Mouse (Mus musculus): ENCODE data around the gene Wdhd1. TPM values are rescaled to one million over a fixed set of nuclear protein-coding genes. Genes with fewer than 3 reads are reported as not detected.

The Wdhd1 gene
- polyA plus RNA-seq, 1 experiment from 2014 or later, result 13.5 TPM

GRCm38 (mm10) chr14:47294136-47294535 lies 17.5 kb upstream of the Wdhd1 start:
- H3K27me3 ChIP-seq (ENCODE audit: control insufficient read depth, insufficient read depth, low read length), result no peaks in the 10 kb centered on the region
- H3K27ac ChIP-seq (replicated peaks in 1 of 2; ENCODE audit: control insufficient read depth in 1 of 2, insufficient read depth in 1 of 2, low read depth in 2 of 2, low read length in 2 of 2), result no peak overlapping the region
- H3K36me3 ChIP-seq (ENCODE audit: control insufficient read depth, insufficient read depth, low read length), result peaks cover 15% of the 10 kb centered on the region
- H3K9me3 ChIP-seq (ENCODE audit: control insufficient read depth, low read length), result no peaks in the 10 kb centered on the region
- H3K4me1 ChIP-seq (ENCODE audit: control insufficient read depth in 2 of 2, insufficient read depth in 2 of 2, low read length in 2 of 2), result peaks cover 0 to 7% of the 10 kb centered on the region in 2 experiments; a peak in 2 of 4 replicates
- H3K4me3 ChIP-seq (ENCODE audit: control insufficient read depth in 1 of 2, insufficient read depth in 1 of 2, low read depth in 1 of 2, low read length in 2 of 2), result no peak overlapping the region
- no peak for ATAC-seq (ENCODE audit: insufficient number of reproducible peaks, insufficient read depth, low FRiP score, low read depth)
- no peak overlapping the region for H3K4me2 ChIP-seq (ENCODE audit: low read length)
- 71% methylated on average over 4 of the region's 4 CpGs for WGBS
- H3K9ac ChIP-seq (ENCODE audit: low read length), result no peak overlapping the region

- H3K4me1 ChIP-seq (ENCODE audit: control insufficient read depth in 2 of 2, insufficient read depth in 2 of 2, low read length in 2 of 2), result no peaks in the 10 kb centered on the region; a peak in 2 of 4 replicates
- 70% methylated on average over 1 of the region's 1 CpGs for WGBS
- no peaks in the 10 kb centered on the region for H3K9me3 ChIP-seq (ENCODE audit: control insufficient read depth, low read length)
- H3K27me3 ChIP-seq (ENCODE audit: control insufficient read depth, insufficient read depth, low read length), result no peaks in the 10 kb centered on the region
- H3K9ac ChIP-seq (ENCODE audit: low read length), result no peak overlapping the region
- no peak overlapping the region for H3K27ac ChIP-seq (replicated peaks in 1 of 2; ENCODE audit: control insufficient read depth in 1 of 2, insufficient read depth in 1 of 2, low read depth in 2 of 2, low read length in 2 of 2)
- H3K4me2 ChIP-seq (ENCODE audit: low read length), result no peak overlapping the region
- ATAC-seq (ENCODE audit: insufficient number of reproducible peaks, insufficient read depth, low FRiP score, low read depth), result no peak
- H3K36me3 ChIP-seq (ENCODE audit: control insufficient read depth, insufficient read depth, low read length), result peaks cover 15% of the 10 kb centered on the region
- no peak overlapping the region for H3K4me3 ChIP-seq (ENCODE audit: control insufficient read depth in 1 of 2, insufficient read depth in 1 of 2, low read depth in 1 of 2, low read length in 2 of 2)
Observed at GRCm38 (mm10) chr14:47291772-47292171, 15.1 kb upstream of the Wdhd1 start.

GRCm38 (mm10) chr14:47287021-47287420 lies 10.4 kb upstream of the Wdhd1 start:
- H3K4me1 ChIP-seq (ENCODE audit: control insufficient read depth in 2 of 2, insufficient read depth in 2 of 2, low read length in 2 of 2), result no peaks in the 10 kb centered on the region; a peak in 2 of 4 replicates
- H3K27me3 ChIP-seq (ENCODE audit: control insufficient read depth, insufficient read depth, low read length), result no peaks in the 10 kb centered on the region
- H3K4me2 ChIP-seq (ENCODE audit: low read length), result no peak overlapping the region
- H3K9me3 ChIP-seq (ENCODE audit: control insufficient read depth, low read length), result no peaks in the 10 kb centered on the region
- no peak overlapping the region for H3K4me3 ChIP-seq (ENCODE audit: control insufficient read depth in 1 of 2, insufficient read depth in 1 of 2, low read depth in 1 of 2, low read length in 2 of 2)
- H3K27ac ChIP-seq (replicated peaks in 1 of 2; ENCODE audit: control insufficient read depth in 1 of 2, insufficient read depth in 1 of 2, low read depth in 2 of 2, low read length in 2 of 2), result no peak overlapping the region
- ATAC-seq (ENCODE audit: insufficient number of reproducible peaks, insufficient read depth, low FRiP score, low read depth), result no peak
- peaks cover 15% of the 10 kb centered on the region for H3K36me3 ChIP-seq (ENCODE audit: control insufficient read depth, insufficient read depth, low read length)
- WGBS, result 85% methylated on average over 5 of the region's 5 CpGs
- no peak overlapping the region for H3K9ac ChIP-seq (ENCODE audit: low read length)

- 87% methylated on average over 1 of the region's 1 CpGs for WGBS
- Histone ChIP-seq H3K27ac (replicated peaks in 1 of 2; ENCODE audit: control insufficient read depth in 1 of 2, insufficient read depth in 1 of 2, low read depth in 2 of 2, low read length in 2 of 2) (no peak overlapping the region), H3K4me2 (ENCODE audit: low read length) (no peak overlapping the region), H3K36me3 (ENCODE audit: control insufficient read depth, insufficient read depth, low read length) (peaks cover 16% of the 10 kb centered on the region), H3K9me3 (ENCODE audit: control insufficient read depth, low read length) (no peaks in the 10 kb centered on the region), H3K4me3 (ENCODE audit: control insufficient read depth in 1 of 2, insufficient read depth in 1 of 2, low read depth in 1 of 2, low read length in 2 of 2) (no peak overlapping the region), H3K4me1 (ENCODE audit: control insufficient read depth in 2 of 2, insufficient read depth in 2 of 2, low read length in 2 of 2) (no peaks in the 10 kb centered on the region; a peak in 1 of 4 replicates), H3K9ac (ENCODE audit: low read length) (no peak overlapping the region), H3K27me3 (ENCODE audit: control insufficient read depth, insufficient read depth, low read length) (no peaks in the 10 kb centered on the region)
- no peak for ATAC-seq (ENCODE audit: insufficient number of reproducible peaks, insufficient read depth, low FRiP score, low read depth)
Observed at GRCm38 (mm10) chr14:47286215-47286614, 9.6 kb upstream of the Wdhd1 start.

- H3K27me3 ChIP-seq (ENCODE audit: control insufficient read depth, insufficient read depth, low read length), result no peaks in the 10 kb centered on the region
- 96% methylated on average over 2 of the region's 2 CpGs for WGBS
- no peak overlapping the region for H3K27ac ChIP-seq (replicated peaks in 1 of 2; ENCODE audit: control insufficient read depth in 1 of 2, insufficient read depth in 1 of 2, low read depth in 2 of 2, low read length in 2 of 2)
- no peak for ATAC-seq (ENCODE audit: insufficient number of reproducible peaks, insufficient read depth, low FRiP score, low read depth)
- no peak overlapping the region for H3K9ac ChIP-seq (ENCODE audit: low read length)
- peaks cover 15% of the 10 kb centered on the region for H3K36me3 ChIP-seq (ENCODE audit: control insufficient read depth, insufficient read depth, low read length)
- no peaks in the 10 kb centered on the region; a peak in 1 of 4 replicates for H3K4me1 ChIP-seq (ENCODE audit: control insufficient read depth in 2 of 2, insufficient read depth in 2 of 2, low read length in 2 of 2)
- H3K9me3 ChIP-seq (ENCODE audit: control insufficient read depth, low read length), result no peaks in the 10 kb centered on the region
- H3K4me2 ChIP-seq (ENCODE audit: low read length), result no peak overlapping the region
- no peak overlapping the region for H3K4me3 ChIP-seq (ENCODE audit: control insufficient read depth in 1 of 2, insufficient read depth in 1 of 2, low read depth in 1 of 2, low read length in 2 of 2)
Observed at GRCm38 (mm10) chr14:47285271-47285670, 8.6 kb upstream of the Wdhd1 start.

GRCm38 (mm10) chr14:47283568-47283967 lies 6.9 kb upstream of the Wdhd1 start:
- H3K4me1 ChIP-seq (ENCODE audit: control insufficient read depth in 2 of 2, insufficient read depth in 2 of 2, low read length in 2 of 2), result no peaks in the 10 kb centered on the region; a peak in 1 of 4 replicates
- WGBS, result 54% methylated on average over 7 of the region's 7 CpGs

GRCm38 (mm10) chr14:47281535-47281934 lies 4.9 kb upstream of the Wdhd1 start:
- H3K4me1 ChIP-seq (ENCODE audit: control insufficient read depth in 2 of 2, insufficient read depth in 2 of 2, low read length in 2 of 2), result peaks cover 0 to 4% of the 10 kb centered on the region in 2 experiments; a peak in 1 of 4 replicates
- no peaks in the 10 kb centered on the region for H3K9me3 ChIP-seq (ENCODE audit: control insufficient read depth, low read length)
- H3K9ac ChIP-seq (ENCODE audit: low read length), result no peak overlapping the region
- peaks cover 8% of the 10 kb centered on the region; the same call in 1 of the 2 replicates for H3K36me3 ChIP-seq (ENCODE audit: control insufficient read depth, insufficient read depth, low read length)
- no peak for ATAC-seq (ENCODE audit: insufficient number of reproducible peaks, insufficient read depth, low FRiP score, low read depth)
- 91% methylated on average over 4 of the region's 4 CpGs for WGBS
- H3K4me2 ChIP-seq (ENCODE audit: low read length), result no peak overlapping the region
- H3K27ac ChIP-seq (replicated peaks in 1 of 2; ENCODE audit: control insufficient read depth in 1 of 2, insufficient read depth in 1 of 2, low read depth in 2 of 2, low read length in 2 of 2), result no peak overlapping the region
- no peak overlapping the region for H3K4me3 ChIP-seq (ENCODE audit: control insufficient read depth in 1 of 2, insufficient read depth in 1 of 2, low read depth in 1 of 2, low read length in 2 of 2)
- no peaks in the 10 kb centered on the region for H3K27me3 ChIP-seq (ENCODE audit: control insufficient read depth, insufficient read depth, low read length)

More at GRCm38 (mm10) chr14:47283568-47283967, 6.9 kb upstream of the Wdhd1 start:
- ATAC-seq (ENCODE audit: insufficient number of reproducible peaks, insufficient read depth, low FRiP score, low read depth), result no peak
- Histone ChIP-seq H3K9ac (ENCODE audit: low read length) (no peak overlapping the region), H3K4me2 (ENCODE audit: low read length) (no peak overlapping the region), H3K36me3 (ENCODE audit: control insufficient read depth, insufficient read depth, low read length) (peaks cover 8% of the 10 kb centered on the region; the same call in 1 of the 2 replicates), H3K27ac (replicated peaks in 1 of 2; ENCODE audit: control insufficient read depth in 1 of 2, insufficient read depth in 1 of 2, low read depth in 2 of 2, low read length in 2 of 2) (no peak overlapping the region), H3K4me3 (ENCODE audit: control insufficient read depth in 1 of 2, insufficient read depth in 1 of 2, low read depth in 1 of 2, low read length in 2 of 2) (no peak overlapping the region), H3K9me3 (ENCODE audit: control insufficient read depth, low read length) (no peaks in the 10 kb centered on the region), H3K27me3 (ENCODE audit: control insufficient read depth, insufficient read depth, low read length) (no peaks in the 10 kb centered on the region)

- H3K27ac ChIP-seq (replicated peaks in 1 of 2; ENCODE audit: control insufficient read depth in 1 of 2, insufficient read depth in 1 of 2, low read depth in 2 of 2, low read length in 2 of 2), result no peak overlapping the region
- H3K9ac ChIP-seq (ENCODE audit: low read length), result no peak overlapping the region
- WGBS, result 78% methylated on average over 2 of the region's 2 CpGs
- peaks cover 13% of the 10 kb centered on the region; the same call in 1 of the 2 replicates for H3K36me3 ChIP-seq (ENCODE audit: control insufficient read depth, insufficient read depth, low read length)
- no peaks in the 10 kb centered on the region for H3K27me3 ChIP-seq (ENCODE audit: control insufficient read depth, insufficient read depth, low read length)
- no peak for ATAC-seq (ENCODE audit: insufficient number of reproducible peaks, insufficient read depth, low FRiP score, low read depth)
- H3K9me3 ChIP-seq (ENCODE audit: control insufficient read depth, low read length), result no peaks in the 10 kb centered on the region
- peaks cover 0 to 10% of the 10 kb centered on the region in 2 experiments; a peak in 2 of 4 replicates for H3K4me1 ChIP-seq (ENCODE audit: control insufficient read depth in 2 of 2, insufficient read depth in 2 of 2, low read length in 2 of 2)
- H3K4me2 ChIP-seq (ENCODE audit: low read length), result no peak overlapping the region
- no peak overlapping the region for H3K4me3 ChIP-seq (ENCODE audit: control insufficient read depth in 1 of 2, insufficient read depth in 1 of 2, low read depth in 1 of 2, low read length in 2 of 2)
Observed at GRCm38 (mm10) chr14:47279058-47279457, 2.4 kb upstream of the Wdhd1 start.

Measured in heart, embryonic 14.5 days (tissue).